In genomic region chr7:78595895-78596294, GRCm38 (mm10) we compare ENCODE assay signal across 8 mouse cellular contexts.
DNase-seq lines count a peak whose midpoint lies in the region; ATAC-seq and TF ChIP-seq lines count a peak whose summit lies in the region.
"Had no signal": no experiment of that assay in that cellular context is flagged by ENCODE, and none has a peak within 500 bp of the region (broad histone marks: within the 10 kb centered on the region; RNA-seq: fewer than 3 reads in every experiment).

No protein-coding gene starts in this region.

- H3K4me2 ChIP-seq in forebrain, embryonic 12.5 days, result no peak overlapping the region
- H3K4me2 ChIP-seq in hindbrain, embryonic 16.5 days (ENCODE audit: low read length), result no peak overlapping the region
- H3K4me2 ChIP-seq: liver, embryonic 15.5 days had no signal

- WGBS in forebrain, embryonic 12.5 days, result 4% methylated on average over 4 of the region's 4 CpGs
- WGBS in hindbrain, embryonic 16.5 days, result 2% methylated on average over 4 of the region's 4 CpGs

- no peak overlapping the region for H3K27ac ChIP-seq in forebrain, embryonic 12.5 days
- no peak overlapping the region for H3K27ac ChIP-seq in hindbrain, embryonic 16.5 days (ENCODE audit: low read depth, low read length)
- H3K27ac ChIP-seq: liver, embryonic 15.5 days had no signal

- CTCF ChIA-PET in Patski (lab: Charles Lee), result interaction anchor here (0.7 to 4.7 kb wide), 10 partner anchors 9 to 1354 kb away, joined by 3 to 33 read pairs (median 4); no protein-coding TSS in a partner anchor

- peak; percentile 97 for TF ChIP-seq CTCF in Patski (IDR thresholded peaks at IDR 0.05)

- in situ Hi-C loops in Patski (cut with MboI; ENCODE audit: low pct_unique_long_range_greater_than_20kb), result loop anchor here (10.0 to 25.0 kb wide), 2 partner anchors 169 to 1459 kb away; no protein-coding TSS in a partner anchor

- H3K27me3 ChIP-seq in Patski, result no peaks in the 10 kb centered on the region
- peaks cover 13% of the 10 kb centered on the region for H3K27me3 ChIP-seq in forebrain, embryonic 12.5 days
- peaks cover 3% of the 10 kb centered on the region; the same call in 1 of the 2 replicates for H3K27me3 ChIP-seq in hindbrain, embryonic 16.5 days (replicated peaks; ENCODE audit: control insufficient read depth, insufficient read depth, low read length)

- no peak for DNase-seq in Patski (ENCODE audit: low read depth, low spot score)
- peak; percentile 14 for DNase-seq in c-Kit-positive CD71-positive TER-119-positive erythroid progenitor cells, embryonic 14.5 days (ENCODE audit: low spot score)
- DNase-seq in layer of hippocampus, postnatal 36 days, result peak; percentile 67 to 79
- DNase-seq in mesoderm, embryonic 11.5 days (ENCODE audit: low read depth, low spot score), result peak; percentile 81
- DNase-seq in right cerebral cortex, postnatal 4 days, result peak; percentile 61

- peaks cover 16% of the 10 kb centered on the region for H3K4me1 ChIP-seq in forebrain, embryonic 12.5 days
- peaks cover 10% of the 10 kb centered on the region for H3K4me1 ChIP-seq in hindbrain, embryonic 16.5 days (ENCODE audit: control insufficient read depth, insufficient read depth, low read depth, low read length)
- H3K4me1 ChIP-seq: liver, embryonic 15.5 days had no signal

- peak; percentile 95 for ATAC-seq in Patski
- ATAC-seq in forebrain, embryonic 12.5 days (ENCODE audit: low FRiP score), result peak; percentile 65; the same call in 1 of the 2 replicates
- ATAC-seq in hindbrain, embryonic 16.5 days, result peak; percentile 85

- H3K9me3 ChIP-seq in forebrain, embryonic 12.5 days, result no peaks in the 10 kb centered on the region
- no peaks in the 10 kb centered on the region for H3K9me3 ChIP-seq in hindbrain, embryonic 16.5 days (ENCODE audit: control insufficient read depth, low read length)
- H3K9me3 ChIP-seq: liver, embryonic 15.5 days had no signal

- H3K36me3 ChIP-seq in forebrain, embryonic 12.5 days (replicated peaks), result no peaks in the 10 kb centered on the region
- H3K36me3 ChIP-seq in hindbrain, embryonic 16.5 days (ENCODE audit: control insufficient read depth, insufficient read depth, low read length), result no peaks in the 10 kb centered on the region
- H3K36me3 ChIP-seq: liver, embryonic 15.5 days had no signal

- H3K4me3 ChIP-seq in forebrain, embryonic 12.5 days (replicated peaks), result no peak overlapping the region
- H3K4me3 ChIP-seq in hindbrain, embryonic 16.5 days (ENCODE audit: low read length), result no peak overlapping the region
- H3K4me3 ChIP-seq: liver, embryonic 15.5 days had no signal

- H3K9ac ChIP-seq in forebrain, embryonic 12.5 days, result no peak overlapping the region
- H3K9ac ChIP-seq in hindbrain, embryonic 16.5 days (ENCODE audit: low read depth, low read length), result no peak overlapping the region
- H3K9ac ChIP-seq: liver, embryonic 15.5 days had no signal

- POLR2A ChIA-PET in Patski (lab: Charles Lee), result interaction anchor here (0.5 kb wide), 1 partner anchor 18 kb away, joined by 3 read pairs; no protein-coding TSS in a partner anchor
